In genomic region chr14:20694884-20695760, GRCm38 (mm10) we compare ENCODE assay signal across 8 mouse cellular contexts. TPM values are rescaled to one million over a fixed set of nuclear protein-coding genes. Genes with fewer than 3 reads are reported as not detected.
DNase-seq lines count a peak whose midpoint lies in the region; ATAC-seq and TF ChIP-seq lines count a peak whose summit lies in the region.

Gene Fut11 (plus strand): TSS chr14:20694968.

- WGBS in forebrain, embryonic 12.5 days = under 1% methylated on average over 111 of the region's 111 CpGs
- under 1% methylated on average over 111 of the region's 111 CpGs for WGBS in heart, embryonic 16.5 days
- WGBS in liver, embryonic 15.5 days (ENCODE audit: insufficient replicate concordance) = under 1% methylated on average over 111 of the region's 111 CpGs
- under 1% methylated on average over 103 of the region's 111 CpGs for WGBS in neural tube, embryonic 11.5 days
- WGBS in stomach, embryonic 16.5 days = under 1% methylated on average over 111 of the region's 111 CpGs

- dilution Hi-C loops in CH12.LX (cut with MboI; ENCODE audit: extremely low pct_ligation_motif_present, extremely low pct_unique_long_range_greater_than_20kb, low sequenced_read_pairs) = no loop called here

- TF ChIP-seq EP300 in CH12.LX (IDR thresholded peaks at IDR 0.05; ENCODE audit: low read length) = no peak

- peak within 1 kb of the TSS; percentile 90 for H3K4me2 ChIP-seq in CH12.LX (ENCODE audit: insufficient read depth, low read depth, poor library complexity, severe bottlenecking)
- peak within 1 kb of the TSS; percentile 68 for H3K4me2 ChIP-seq in forebrain, embryonic 12.5 days
- H3K4me2 ChIP-seq in heart, embryonic 16.5 days (ENCODE audit: low read depth, low read length) = peak within 1 kb of the TSS; percentile 90
- peak within 1 kb of the TSS; percentile 89 for H3K4me2 ChIP-seq in liver, embryonic 15.5 days
- H3K4me2 ChIP-seq in neural tube, embryonic 11.5 days (ENCODE audit: low read depth) = peak within 1 kb of the TSS; percentile 76
- H3K4me2 ChIP-seq in stomach, embryonic 16.5 days (ENCODE audit: low read depth, low read length) = peak within 1 kb of the TSS; percentile 86

- no peaks in the 10 kb centered on the region for H3K27me3 ChIP-seq in CH12.LX (replicated peaks)
- H3K27me3 ChIP-seq in forebrain, embryonic 12.5 days = no peaks in the 10 kb centered on the region
- no peaks in the 10 kb centered on the region for H3K27me3 ChIP-seq in heart, embryonic 16.5 days (ENCODE audit: control insufficient read depth, insufficient read depth, low read length)
- H3K27me3 ChIP-seq in liver, embryonic 15.5 days = no peaks in the 10 kb centered on the region
- H3K27me3 ChIP-seq in neural tube, embryonic 11.5 days (ENCODE audit: control insufficient read depth, insufficient read depth, low read length) = no peaks in the 10 kb centered on the region
- H3K27me3 ChIP-seq in stomach, embryonic 16.5 days (ENCODE audit: control insufficient read depth, insufficient read depth, low read length) = no peaks in the 10 kb centered on the region

- H3K27ac ChIP-seq in CH12.LX (ENCODE audit: insufficient read depth, low read depth) = peak within 1 kb of the TSS; percentile 87
- H3K27ac ChIP-seq in forebrain, embryonic 12.5 days = peak within 1 kb of the TSS; percentile 96
- H3K27ac ChIP-seq in heart, embryonic 16.5 days (ENCODE audit: low read length) = peak within 1 kb of the TSS; percentile 98
- peak within 1 kb of the TSS; percentile 93 for H3K27ac ChIP-seq in liver, embryonic 15.5 days (replicated peaks)
- H3K27ac ChIP-seq in neural tube, embryonic 11.5 days (ENCODE audit: low read depth, low read length) = peak within 1 kb of the TSS; percentile 89
- peak within 1 kb of the TSS; percentile 99 for H3K27ac ChIP-seq in stomach, embryonic 16.5 days (ENCODE audit: low read length)

- H3K4me3 ChIP-seq in CH12.LX (replicated peaks in 1 of 3; ENCODE audit: low read depth in 2 of 3, low read length in 2 of 3, poor library complexity in 1 of 3) = peak within 1 kb of the TSS; percentile 54 to 71 (median 65)
- peak within 1 kb of the TSS; percentile 81 for H3K4me3 ChIP-seq in forebrain, embryonic 12.5 days (replicated peaks)
- H3K4me3 ChIP-seq in heart, embryonic 16.5 days (ENCODE audit: low read length) = peak within 1 kb of the TSS; percentile 91
- peak within 1 kb of the TSS; percentile 96 for H3K4me3 ChIP-seq in liver, embryonic 15.5 days (replicated peaks)
- peak within 1 kb of the TSS; percentile 65 for H3K4me3 ChIP-seq in neural tube, embryonic 11.5 days (ENCODE audit: low read depth, low read length)
- peak within 1 kb of the TSS; percentile 91 for H3K4me3 ChIP-seq in stomach, embryonic 16.5 days (replicated peaks; ENCODE audit: low read length)

- H3K9me3 ChIP-seq in CH12.LX (replicated peaks; ENCODE audit: low read length) = no peaks in the 10 kb centered on the region
- H3K9me3 ChIP-seq in forebrain, embryonic 12.5 days = no peaks in the 10 kb centered on the region
- H3K9me3 ChIP-seq in heart, embryonic 16.5 days (replicated peaks; ENCODE audit: control insufficient read depth, low read length) = no peaks in the 10 kb centered on the region
- no peaks in the 10 kb centered on the region for H3K9me3 ChIP-seq in liver, embryonic 15.5 days (replicated peaks)
- H3K9me3 ChIP-seq in neural tube, embryonic 11.5 days (ENCODE audit: control insufficient read depth, low read length) = no peaks in the 10 kb centered on the region
- H3K9me3 ChIP-seq in stomach, embryonic 16.5 days (replicated peaks; ENCODE audit: control insufficient read depth, low read length) = no peaks in the 10 kb centered on the region

- in situ Hi-C loops in CH12.LX (cut with MboI; ENCODE audit: low pct_ligation_motif_present, low pct_unique_long_range_greater_than_20kb, low sequenced_read_pairs) = no loop called here

- H3K79me2 ChIP-seq in CH12.LX (replicated peaks; ENCODE audit: control insufficient read depth, extremely low read depth, insufficient read depth, poor library complexity, severe bottlenecking) = peaks cover 47% of the 10 kb centered on the region

- peak within 1 kb of the TSS; percentile 79 for H3K9ac ChIP-seq in CH12.LX (ENCODE audit: insufficient read depth, low read depth)
- H3K9ac ChIP-seq in forebrain, embryonic 12.5 days = peak within 1 kb of the TSS; percentile 85
- H3K9ac ChIP-seq in heart, embryonic 16.5 days (ENCODE audit: low read length) = peak within 1 kb of the TSS; percentile 96
- H3K9ac ChIP-seq in liver, embryonic 15.5 days = peak within 1 kb of the TSS; percentile 88
- peak within 1 kb of the TSS; percentile 69 for H3K9ac ChIP-seq in neural tube, embryonic 11.5 days (ENCODE audit: low read length)
- H3K9ac ChIP-seq in stomach, embryonic 16.5 days (ENCODE audit: low read length) = peak within 1 kb of the TSS; percentile 92

- TF ChIP-seq POLR2A in CH12.LX (IDR thresholded peaks at IDR 0.05; ENCODE audit: low read depth, low read length) = peak; percentile 49; the same call in 1 of the 2 replicates

- peak; percentile 67 for DNase-seq in CH12.LX (ENCODE audit: extremely low read depth)
- DNase-seq in c-Kit-positive CD71-positive TER-119-negative erythroid progenitor cells, embryonic 14.5 days (ENCODE audit: low read depth) = peak; percentile 74
- DNase-seq in kidney, postnatal 36 days = peak; percentile 83 to 90
- DNase-seq in neural tube, embryonic 11.5 days (ENCODE audit: low spot score) = peak; percentile 89

- H3K36me3 ChIP-seq in CH12.LX (replicated peaks in 1 of 2; ENCODE audit: control insufficient read depth in 1 of 2, insufficient read depth in 1 of 2, low read length in 1 of 2) = peaks cover 37 to 85% of the 10 kb centered on the region in 2 experiments
- peaks cover 49% of the 10 kb centered on the region for H3K36me3 ChIP-seq in forebrain, embryonic 12.5 days (replicated peaks)
- peaks cover 31% of the 10 kb centered on the region for H3K36me3 ChIP-seq in heart, embryonic 16.5 days (ENCODE audit: control insufficient read depth, insufficient read depth)
- peaks cover 51% of the 10 kb centered on the region for H3K36me3 ChIP-seq in liver, embryonic 15.5 days (replicated peaks)
- H3K36me3 ChIP-seq in neural tube, embryonic 11.5 days (ENCODE audit: control insufficient read depth, insufficient read depth, low read length) = peaks cover 15% of the 10 kb centered on the region
- H3K36me3 ChIP-seq in stomach, embryonic 16.5 days (ENCODE audit: control insufficient read depth, insufficient read depth, low read length) = peaks cover 17% of the 10 kb centered on the region

- ATAC-seq in forebrain, embryonic 12.5 days (ENCODE audit: low FRiP score) = peak; percentile 92
- ATAC-seq in heart, embryonic 16.5 days (replicated peaks; ENCODE audit: extremely low read depth, insufficient read depth, low FRiP score) = peak; percentile 91
- peak; percentile 83 for ATAC-seq in liver, embryonic 15.5 days (ENCODE audit: insufficient read depth)
- peak; percentile 89 for ATAC-seq in neural tube, embryonic 11.5 days (ENCODE audit: insufficient read depth, low FRiP score, low TSS enrichment)
- peak; percentile 92 for ATAC-seq in stomach, embryonic 16.5 days (ENCODE audit: insufficient read depth, low FRiP score)

- TF ChIP-seq CTCF in CH12.LX (conservative IDR thresholded peaks at IDR 0.05 in 1 of 2, IDR thresholded peaks at IDR 0.05 in 1 of 2; ENCODE audit: low read depth in 2 of 2, low read length in 2 of 2) = no peak

- no peak for TF ChIP-seq RAD21 in CH12.LX (IDR thresholded peaks at IDR 0.05; ENCODE audit: low read depth, low read length)

- H3K4me1 ChIP-seq in CH12.LX (ENCODE audit: control insufficient read depth in 1 of 2, insufficient read depth in 2 of 2) = peaks cover 18 to 58% of the 10 kb centered on the region in 2 experiments
- H3K4me1 ChIP-seq in forebrain, embryonic 12.5 days = peaks cover 47% of the 10 kb centered on the region
- peaks cover 40% of the 10 kb centered on the region for H3K4me1 ChIP-seq in heart, embryonic 16.5 days (ENCODE audit: control insufficient read depth, insufficient read depth, low read length)
- H3K4me1 ChIP-seq in liver, embryonic 15.5 days (replicated peaks) = peaks cover 60% of the 10 kb centered on the region
- peaks cover 16% of the 10 kb centered on the region for H3K4me1 ChIP-seq in neural tube, embryonic 11.5 days (ENCODE audit: control insufficient read depth, insufficient read depth, low read length)
- H3K4me1 ChIP-seq in stomach, embryonic 16.5 days (ENCODE audit: control insufficient read depth, insufficient read depth, low read length) = peaks cover 30% of the 10 kb centered on the region

TF ChIP-seq in CH12.LX, 34 proteins besides CTCF, POLR2A, EP300 and RAD21 (continues in another document):
- TF ChIP-seq ZMIZ1 (IDR thresholded peaks at IDR 0.05; ENCODE audit: low read depth, low read length) (peak; percentile 88; the same call in 1 of the 2 replicates), NRF1 (IDR thresholded peaks at IDR 0.05; ENCODE audit: low read depth, low read length) (peak; percentile 84), POLR2AphosphoS2 (IDR thresholded peaks at IDR 0.05; ENCODE audit: low read depth, low read length) (peak; percentile 27; the same call in 1 of the 2 replicates), ELF1 (IDR thresholded peaks at IDR 0.05; ENCODE audit: low read depth, low read length) (peak; percentile 71), ZKSCAN1 (IDR thresholded peaks at IDR 0.05; ENCODE audit: borderline replicate concordance, low read depth, low read length) (no peak), CHD2 (IDR thresholded peaks at IDR 0.05; ENCODE audit: low read length) (0 out of 2 replicates have a peak, but pooled peaks have one; percentile 37), USF1 (IDR thresholded peaks at IDR 0.05; ENCODE audit: low read depth, low read length) (no peak), MYC (IDR thresholded peaks at IDR 0.05; ENCODE audit: low read depth, low read length) (peak; percentile 65; the same call in 1 of the 2 replicates), HCFC1 (IDR thresholded peaks at IDR 0.05; ENCODE audit: low read depth, low read length) (peak; percentile 56), MAFK (IDR thresholded peaks at IDR 0.05; ENCODE audit: insufficient replicate concordance, low read length) (no peak), RCOR1 (conservative IDR thresholded peaks at IDR 0.05; ENCODE audit: low read depth, low read length) (no peak), UBTF (IDR thresholded peaks at IDR 0.05; ENCODE audit: low read depth, low read length) (peak; percentile 59; the same call in 1 of the 2 replicates), TCF12 (IDR thresholded peaks at IDR 0.05; ENCODE audit: low read depth, low read length) (0 out of 2 replicates have a peak, but pooled peaks have one; percentile 27)

RNA-seq across cellular contexts. Expression of gene Fut11, which starts in this region (rescaled TPM):
- total RNA-seq in CH12.LX (2012; rRNA removed) = 2.6 and 2.9 TPM in 2 replicates
- total RNA-seq in CH12.LX (2014; rRNA removed) = 3.5 and 3.7 TPM in 2 replicates
- 3.8 and 4.0 TPM in 2 replicates for polyA plus RNA-seq in CH12.LX (2012; ENCODE audit: insufficient read length, low read depth)
- polyA plus RNA-seq in forebrain, embryonic 12.5 days (2016; fragmentation: Nextera tagmentation; extraction: Ambion mirVana) = 20.5 and 23.3 TPM in 2 replicates
- polyA plus RNA-seq in heart, embryonic 16.5 days (2015; fragmentation: Nextera tagmentation; extraction: Ambion mirVana) = 20.5 and 20.6 TPM in 2 replicates
- 6.3 and 7.3 TPM in 2 replicates for polyA plus RNA-seq in liver, embryonic 15.5 days (2015; fragmentation: Nextera tagmentation; extraction: Ambion mirVana)
- polyA plus RNA-seq in neural tube, embryonic 11.5 days (2014; fragmentation: Nextera tagmentation; extraction: Ambion mirVana) = 22.6 and 23.1 TPM in 2 replicates
- 18.3 and 19.3 TPM in 2 replicates for polyA plus RNA-seq in stomach, embryonic 16.5 days (2015; fragmentation: Nextera tagmentation; extraction: Ambion mirVana)

Comparison
In these comparisons a context has a peak if more than half of its experiments do, and no peak if none do; other contexts are left out.
1. Peak in every context shown above with its lines: DNase-seq, ATAC-seq, H3K4me3 ChIP-seq and H3K27ac ChIP-seq.